ENCODE assay signal across 8 mouse cellular contexts in the genomic region with DNA sequence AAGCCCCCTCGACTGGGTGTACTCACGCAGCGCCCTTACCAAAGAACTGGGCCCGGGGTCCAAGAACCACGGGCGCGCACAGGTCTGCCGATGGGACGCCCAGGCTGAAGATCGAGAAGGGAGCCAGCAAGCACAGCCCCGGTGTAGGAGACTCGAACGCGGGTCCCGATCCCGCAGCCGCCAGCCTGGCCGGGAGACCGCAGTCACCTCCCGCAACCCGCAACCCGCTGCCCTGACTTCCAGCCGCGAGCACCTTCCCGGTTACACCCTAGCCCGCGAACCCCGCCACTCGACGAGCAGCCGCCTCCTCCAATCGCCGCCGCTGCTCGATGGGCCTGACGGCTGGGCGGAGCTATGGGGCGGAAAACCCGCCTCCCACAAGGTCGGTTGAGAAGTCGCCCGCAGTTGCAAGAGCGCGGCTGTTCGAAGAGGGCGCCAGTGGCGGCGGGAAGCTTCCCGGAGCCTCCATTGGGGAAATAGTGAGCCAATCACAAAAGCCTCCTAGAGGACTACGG. TPM values are rescaled to one million over a fixed set of nuclear protein-coding genes. Genes with fewer than 3 reads are reported as not detected.
DNase-seq lines count a peak whose midpoint lies in the region; ATAC-seq lines count a peak whose summit lies in the region.

Gene Cep152 (minus strand): TSS at position 277 of the 515 bp plus-strand sequence.

- H3K27ac ChIP-seq in heart, embryonic 10.5 days = peak within 1 kb of the TSS; percentile 89
- peak within 1 kb of the TSS; percentile 72 for H3K27ac ChIP-seq in kidney, embryonic 15.5 days

- H3K27me3 ChIP-seq in heart, embryonic 10.5 days (ENCODE audit: insufficient read depth, poor library complexity, severe bottlenecking) = no peaks in the 10 kb centered on the region
- no peaks in the 10 kb centered on the region for H3K27me3 ChIP-seq in kidney, embryonic 15.5 days

- H3K36me3 ChIP-seq in heart, embryonic 10.5 days = peaks cover 7% of the 10 kb centered on the region
- peaks cover 5% of the 10 kb centered on the region; the same call in 1 of the 2 replicates for H3K36me3 ChIP-seq in kidney, embryonic 15.5 days

- peak within 1 kb of the TSS; percentile 93 for H3K9ac ChIP-seq in kidney, embryonic 15.5 days

- H3K4me3 ChIP-seq in heart, embryonic 10.5 days = peak within 1 kb of the TSS; percentile 81
- peak within 1 kb of the TSS; percentile 94 for H3K4me3 ChIP-seq in kidney, embryonic 15.5 days (replicated peaks)

- ATAC-seq in erythroblast, adult 5-6 weeks (replicated peaks; ENCODE audit: low FRiP score, poor library complexity, severe bottlenecking) = peak; percentile 97
- ATAC-seq in kidney, embryonic 15.5 days (replicated peaks; ENCODE audit: low FRiP score) = peak; percentile 98
- ATAC-seq in monocyte, adult 5-6 weeks (replicated peaks; ENCODE audit: insufficient number of reproducible peaks, low FRiP score, low TSS enrichment, poor library complexity, severe bottlenecking) = peak; percentile 97

- WGBS in heart, embryonic 10.5 days = under 1% methylated on average over 50 of the region's 50 CpGs
- WGBS in kidney, embryonic 15.5 days = 0% methylated on average over 50 of the region's 50 CpGs

- H3K9me3 ChIP-seq in heart, embryonic 10.5 days = no peaks in the 10 kb centered on the region
- no peaks in the 10 kb centered on the region for H3K9me3 ChIP-seq in kidney, embryonic 15.5 days (replicated peaks)

- peaks cover 31% of the 10 kb centered on the region for H3K4me1 ChIP-seq in heart, embryonic 10.5 days
- peaks cover 36% of the 10 kb centered on the region for H3K4me1 ChIP-seq in kidney, embryonic 15.5 days

- DNase-seq in B cell, adult 2 months = peak; percentile 94
- DNase-seq in brain, adult 2 months (ENCODE audit: low read depth, low spot score) = peak; percentile 98
- peak; percentile 99 for DNase-seq in heart, embryonic 10.5 days (ENCODE audit: low spot score)
- DNase-seq in liver = peak; percentile 98
- DNase-seq in spleen, postnatal 4 days (ENCODE audit: low spot score in 2 of 2) = peak; percentile 98

- H3K4me2 ChIP-seq in kidney, embryonic 15.5 days = peak within 1 kb of the TSS; percentile 67

RNA-seq across cellular contexts. Expression of gene Cep152, which starts in this region (rescaled TPM):
- 2.1 and 3.8 TPM in 2 replicates for total RNA-seq in erythroblast, adult 5-6 weeks (2015; ENCODE audit: low replicate concordance)
- total RNA-seq in erythroblast, adult 5-6 weeks (2017; ENCODE audit: low replicate concordance) = 11.1 and 18.4 TPM in 2 replicates
- polyA plus RNA-seq in heart, embryonic 10.5 days (2016; fragmentation: Nextera tagmentation; extraction: Ambion mirVana) = 7.0 and 7.1 TPM in 2 replicates
- polyA plus RNA-seq in kidney, embryonic 15.5 days (2015; fragmentation: Nextera tagmentation; extraction: Ambion mirVana) = 7.7 and 8.1 TPM in 2 replicates
- total RNA-seq in monocyte, adult 5-6 weeks (2017) = 13.1 to 17.5 TPM (median 16.3 TPM) in 3 replicates

Comparison
In these comparisons a context has a peak if more than half of its experiments do, and no peak if none do; other contexts are left out.
1. Peak in every context shown above with its lines: DNase-seq, ATAC-seq, H3K4me3 ChIP-seq and H3K27ac ChIP-seq.